Mouse (Mus musculus) adipose tissue, adult 10 weeks (tissue): ENCODE results near the gene Gm20532. TPM values are rescaled to one million over a fixed set of nuclear protein-coding genes. Genes with fewer than 3 reads are reported as not detected.

Experiments used
- polyA plus RNA-seq: library from polyadenylated mRNA; stranded (reverse); fragments of 350-450 nt; fragmentation: Illumina TruSeq; extraction: RNeasy Lipid Tissue Mini Kit (QIAGEN cat#74804); gene quantifications from one replicate; pipeline ENCODE4 v1.2.3, GENCODE M21; 2014; ENCODE audit warnings: low read depth, low replicate concordance

Gm20532 gene
- not detected for polyA plus RNA-seq

DNA sequence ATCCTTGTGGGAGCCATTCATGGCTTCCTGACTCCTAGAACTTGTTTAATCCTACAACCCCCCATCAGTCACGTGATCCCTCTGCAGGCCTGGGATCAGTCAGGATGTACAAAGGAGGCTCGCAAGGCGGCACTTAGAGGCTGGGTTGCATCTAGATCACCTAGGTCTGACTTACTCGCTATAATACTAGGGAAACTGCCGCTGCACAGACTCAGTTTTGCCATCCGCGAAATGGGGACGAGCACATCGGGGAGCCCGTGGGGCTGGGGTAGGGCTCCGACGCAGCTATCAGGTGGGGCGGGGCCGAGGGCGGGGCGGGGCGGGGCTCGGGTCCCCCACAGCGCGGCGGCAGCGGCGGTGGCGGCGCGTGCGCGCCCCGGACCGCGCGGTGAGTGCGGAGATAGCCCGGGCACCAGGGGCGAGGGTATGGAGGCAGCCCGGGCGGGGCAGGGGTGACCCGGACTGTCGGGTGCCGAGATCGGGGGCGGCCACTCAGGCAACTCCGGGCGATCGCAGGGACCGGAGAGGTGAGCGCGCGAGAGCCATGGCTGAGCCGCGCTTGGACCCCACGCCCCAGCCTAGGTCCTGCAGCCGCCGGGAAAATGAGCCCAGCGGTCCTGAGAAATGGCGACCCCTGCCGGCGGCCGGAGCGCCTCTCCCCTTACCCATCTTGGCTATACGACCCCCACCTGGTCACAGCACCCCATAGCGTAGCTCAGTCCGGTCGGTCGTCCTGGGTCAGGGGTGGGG is at the start of gene Gm20532:
Gene Gm20532, plus strand, starts transcription at position 346 of the 750 bp plus-strand sequence.

GRCm38 (mm10) chr2:26579714-26580113 is 6.7 kb upstream of the Gm20532 start, which contains the start of gene Egfl7:
TSS of gene Egfl7 (plus strand) at chr2:26580014.

DNA sequence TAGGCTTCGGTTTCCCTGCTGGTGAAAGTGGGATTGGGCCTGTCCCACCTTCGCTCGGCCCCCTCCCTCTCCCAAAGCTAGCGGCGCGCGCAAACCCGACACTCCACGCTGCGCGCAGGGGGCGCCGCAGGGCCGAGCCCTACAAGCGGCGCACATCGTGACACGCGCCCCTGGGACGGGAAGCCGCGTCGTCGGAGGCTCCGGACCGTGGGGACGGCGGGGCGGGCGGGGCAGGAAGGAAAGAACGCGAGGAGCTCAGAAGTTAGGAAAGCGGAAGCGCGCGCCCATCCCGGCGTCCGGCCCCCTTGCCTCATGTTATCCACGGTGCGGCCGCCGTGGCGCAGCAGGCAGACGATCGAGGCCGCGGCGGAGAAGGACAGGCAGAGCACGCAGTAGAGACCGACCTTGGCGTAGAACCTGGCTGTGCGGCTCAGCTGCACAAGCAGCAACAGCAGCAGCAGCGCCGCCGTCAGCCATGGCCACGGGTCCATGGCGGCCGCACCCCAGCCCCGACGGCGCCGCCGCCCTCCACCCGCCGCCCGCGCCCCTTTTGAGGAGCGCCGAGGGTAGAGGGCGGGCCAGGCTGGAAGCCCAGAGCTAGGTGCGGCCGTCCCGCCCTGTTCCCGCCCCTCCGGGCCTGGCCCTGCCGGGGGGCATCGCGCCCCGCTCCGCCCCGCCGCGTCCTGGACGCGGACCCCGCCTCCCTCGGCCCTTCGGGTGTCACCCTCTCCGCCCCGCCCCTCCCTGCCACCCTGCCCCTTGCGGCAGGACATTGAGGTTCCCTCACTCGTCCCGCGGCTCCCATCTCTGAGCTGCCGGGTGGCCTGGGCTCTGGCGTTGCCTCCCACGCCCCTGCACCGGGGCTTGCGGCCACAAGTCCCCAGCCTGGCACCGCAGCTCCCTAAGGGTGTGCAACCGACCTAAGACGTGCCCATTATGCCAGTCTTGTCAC is 17.6 kb downstream of the Gm20532 start, which contains the start of gene Agpat2:
Gene Agpat2, minus strand, starts transcription at position 698 of the 952 bp plus-strand sequence.

GRCm38 (mm10) chr2:26627921-26628739 is 41.7 kb downstream of the Gm20532 start, which contains the start of gene Fam69b:
TSS of gene Fam69b (plus strand) at chr2:26628457.

DNA sequence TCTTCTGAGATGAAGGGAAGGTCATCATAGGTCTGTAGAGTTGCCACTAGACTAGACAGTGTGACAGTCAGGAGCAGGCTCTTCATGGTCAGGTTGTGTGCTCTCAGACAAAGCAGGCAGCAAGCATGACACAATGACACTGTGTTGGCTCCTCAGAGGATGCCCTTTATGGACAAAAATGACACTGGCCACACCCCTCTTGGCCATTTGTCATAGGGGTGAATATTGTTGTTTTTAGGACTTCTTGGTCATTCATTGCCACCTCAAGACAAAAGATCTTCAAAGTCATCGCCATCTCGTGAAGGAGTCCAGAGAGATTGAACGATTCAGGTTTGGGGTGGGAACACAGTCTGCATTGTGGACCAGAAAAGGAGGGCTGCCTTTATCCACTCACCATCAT is 84.7 kb downstream of the Gm20532 start, which contains the start of gene Lcn4:
Gene Lcn4, minus strand, starts transcription at position 101 of the 400 bp plus-strand sequence.

Other genes with a start within 250 kb of the Gm20532 start
- gene Dnlz, start 234.5 kb upstream of the Gm20532 start, polyA plus RNA-seq: 13.7 TPM
- 10.5 TPM for gene Card9, start 225.7 kb upstream of the Gm20532 start, polyA plus RNA-seq
- gene Snapc4, start 206.0 kb upstream of the Gm20532 start, polyA plus RNA-seq: 55.8 TPM
- 114 TPM for gene Entr1, start 197.3 kb upstream of the Gm20532 start, polyA plus RNA-seq
- gene Pmpca, start 197.3 kb upstream of the Gm20532 start, polyA plus RNA-seq: 50.9 TPM
- 20.0 TPM for gene Inpp5e, start 177.4 kb upstream of the Gm20532 start, polyA plus RNA-seq
- gene Sec16a, start 141.4 kb upstream of the Gm20532 start, polyA plus RNA-seq: 86.4 TPM
- gene Notch1, start 70.0 kb upstream of the Gm20532 start, polyA plus RNA-seq: 35.6 TPM
- gene Egfl7, start 6.6 kb upstream of the Gm20532 start, polyA plus RNA-seq: 114 TPM
- 158 TPM for gene Agpat2, start 17.8 kb downstream of the Gm20532 start, polyA plus RNA-seq
- 12.1 TPM for gene Fam69b, start 41.8 kb downstream of the Gm20532 start, polyA plus RNA-seq
- gene Lcn4, start 84.6 kb downstream of the Gm20532 start, polyA plus RNA-seq: not detected